Mouse (Mus musculus): ENCODE results near the gene Cpa1. TPM values are rescaled to one million over a fixed set of nuclear protein-coding genes. Genes with fewer than 3 reads are reported as not detected.
A peak's percentile ranks its signal among the peaks of the same experiment; 100 is the strongest.

Gene Cpa1
- not detected for polyA plus RNA-seq (2017; shearing (Covaris generic))

GRCm38 (mm10) chr6:30638674-30639268, at the start of gene Cpa1:
Gene Cpa1, plus strand, starts transcription at chr6:30639218.
- no peak for ATAC-seq

DNA sequence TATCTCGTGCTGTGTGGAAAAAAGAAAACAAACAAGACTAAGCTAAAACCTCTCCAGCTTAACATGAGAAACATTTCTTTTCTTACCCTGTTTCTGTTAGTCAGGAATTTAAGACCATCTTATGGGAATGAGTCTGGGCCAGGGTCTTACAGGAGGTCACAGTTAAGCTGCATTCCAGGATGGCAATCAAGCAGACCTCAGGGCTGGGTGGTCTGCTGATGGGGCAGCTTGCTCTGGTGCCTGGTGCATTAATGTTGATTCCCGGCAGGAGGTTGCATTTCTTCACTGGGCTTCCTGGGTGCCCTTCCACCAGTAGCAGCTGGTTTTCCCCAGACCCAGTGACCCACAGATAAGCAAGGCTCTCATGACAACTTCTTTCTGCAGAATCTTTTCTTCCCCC, 49.2 kb upstream of the Cpa1 start:
- ATAC-seq, result no peak

DNA sequence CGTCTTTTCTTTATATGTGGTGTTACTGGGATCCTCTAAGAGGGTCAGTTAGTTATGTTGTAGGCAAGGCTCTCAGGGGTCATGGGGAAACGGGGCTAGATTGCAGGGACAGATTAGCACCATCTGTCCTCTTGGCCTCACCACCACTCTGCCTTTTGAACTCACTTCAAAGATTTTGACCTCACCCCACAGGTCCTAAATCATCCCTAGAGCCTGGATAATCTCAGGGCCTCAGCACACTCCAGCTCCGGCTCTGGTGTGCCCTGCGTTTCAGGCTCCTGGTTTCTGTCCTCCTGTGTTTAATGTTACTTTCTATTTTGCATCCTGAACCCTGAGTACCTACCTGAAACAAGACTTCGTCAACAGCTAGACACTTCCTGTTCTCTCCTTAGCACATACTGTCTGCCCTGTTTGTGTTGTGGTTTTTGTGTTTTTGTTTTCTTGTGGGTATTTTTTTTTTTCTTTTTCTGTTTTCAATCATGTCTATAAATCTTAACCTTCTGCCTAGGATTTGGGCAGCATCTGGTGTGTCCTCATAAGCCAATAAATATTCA, 47.1 kb upstream of the Cpa1 start:
- peak; percentile 92 for ATAC-seq

DNA sequence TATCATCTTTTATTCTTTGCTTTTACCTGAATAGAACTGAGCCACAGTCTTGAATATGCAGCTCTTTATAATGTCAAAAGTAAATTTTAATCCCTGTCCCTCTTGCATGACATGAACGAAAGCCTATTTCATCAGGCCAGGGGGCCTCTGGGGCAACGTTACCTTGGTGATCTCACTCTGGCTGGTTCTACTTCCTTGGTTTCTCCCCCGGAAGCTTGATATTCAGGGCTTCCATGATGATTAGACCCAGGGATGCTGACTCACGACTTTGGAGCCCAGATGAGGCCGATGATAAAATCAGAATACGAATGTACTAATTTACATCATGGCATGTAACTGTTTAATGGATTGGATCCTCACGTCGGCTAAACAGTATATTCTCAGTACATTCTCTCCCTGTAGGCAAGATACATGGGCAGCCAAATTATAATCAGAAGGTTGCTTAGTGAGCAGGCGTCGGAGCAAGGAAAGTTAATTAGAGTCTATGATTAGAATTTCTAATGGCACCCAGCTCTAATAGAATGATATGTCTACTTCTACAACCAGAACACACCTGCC, 46.5 kb upstream of the Cpa1 start:
- ATAC-seq, result peak; percentile 13

- no peak for ATAC-seq
Measured at GRCm38 (mm10) chr6:30594364-30594763, 44.7 kb upstream of the Cpa1 start.

GRCm38 (mm10) chr6:30596230-30596898, 42.7 kb upstream of the Cpa1 start:
- no peak for ATAC-seq

- ATAC-seq, result no peak
Measured at GRCm38 (mm10) chr6:30600033-30600432, 39.0 kb upstream of the Cpa1 start.

DNA sequence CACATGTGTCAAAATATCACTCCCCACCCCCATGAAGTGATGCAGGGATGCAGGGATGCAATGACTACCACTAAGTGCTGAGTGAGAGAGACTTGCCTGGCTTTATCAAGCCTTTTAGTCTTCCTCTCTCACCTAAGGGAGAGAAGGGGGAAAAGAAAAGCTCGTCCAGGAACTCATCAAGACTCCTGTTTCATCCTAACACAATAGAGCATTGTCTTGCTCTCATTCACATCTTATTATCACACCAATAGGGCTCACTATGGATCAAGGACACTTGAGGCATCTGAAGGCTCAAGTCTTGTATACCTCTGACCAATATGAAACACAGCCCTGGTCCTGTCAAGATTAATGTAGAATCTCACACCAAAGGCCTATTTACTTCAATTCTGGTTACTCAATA, 38.0 kb upstream of the Cpa1 start:
- ATAC-seq, result no peak

DNA sequence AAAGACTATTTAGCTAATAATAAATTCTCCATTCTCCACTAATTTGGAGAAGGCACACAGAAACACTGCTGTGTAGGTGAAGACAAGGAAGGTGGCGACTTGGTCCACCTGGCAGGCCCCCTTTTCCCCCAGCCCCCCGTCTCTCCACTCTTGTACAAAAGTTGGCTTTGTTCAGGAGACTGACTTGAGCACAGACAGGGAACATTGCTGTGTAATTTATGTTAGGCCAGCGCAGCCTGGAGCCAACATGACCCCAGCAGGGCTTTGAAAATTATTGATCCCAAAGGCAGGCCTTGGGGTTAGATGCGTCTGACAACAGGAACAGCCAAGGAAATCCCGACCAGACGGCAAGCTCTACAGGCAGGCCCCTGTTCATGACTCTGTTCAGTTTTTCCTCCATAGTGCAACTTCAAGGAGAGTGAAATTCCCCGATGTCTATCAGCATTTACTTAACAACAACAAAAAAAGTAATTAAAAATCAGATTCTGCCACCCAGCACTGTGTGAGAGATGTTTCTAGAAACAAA, 34.6 kb upstream of the Cpa1 start:
- ATAC-seq, result no peak

DNA sequence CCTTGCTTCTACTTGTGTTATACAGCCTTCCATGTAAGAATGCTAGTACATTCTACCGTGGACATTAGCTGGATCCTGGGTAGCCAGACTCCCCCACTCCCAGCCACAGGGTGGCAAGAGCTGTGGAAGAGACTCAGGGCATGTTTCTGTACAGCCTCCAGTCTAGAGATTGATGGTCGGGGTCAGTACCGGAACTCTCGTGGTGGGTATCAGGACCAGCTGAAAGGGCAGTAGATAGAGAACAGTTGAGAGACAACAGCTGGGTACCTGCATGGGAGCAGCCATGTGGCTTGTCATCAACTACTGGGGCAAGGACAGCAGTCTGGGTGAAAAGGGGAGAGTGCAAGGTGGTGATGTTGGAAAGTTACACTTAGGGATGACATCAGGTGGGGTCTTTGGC, 33.9 kb upstream of the Cpa1 start:
- ATAC-seq, result no peak

DNA sequence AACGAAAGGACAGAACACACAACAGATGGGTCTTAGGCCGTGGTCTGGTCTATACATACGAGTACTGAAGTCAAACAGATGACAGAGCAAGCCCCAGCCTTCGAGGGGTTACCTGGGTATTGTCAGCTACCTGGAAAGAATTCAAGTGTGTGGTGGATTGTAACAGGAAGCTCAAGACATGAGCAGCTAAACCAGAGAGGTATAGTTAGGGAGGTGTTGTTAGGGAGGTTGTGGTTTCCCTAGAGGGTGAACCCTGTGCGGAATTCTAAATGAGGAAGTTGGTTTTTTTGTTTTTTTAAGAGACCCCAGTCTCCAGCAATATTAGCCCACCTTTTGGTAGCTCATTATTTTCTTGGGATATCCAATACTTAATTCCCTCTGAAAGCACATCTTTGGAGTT, 33.3 kb upstream of the Cpa1 start:
- ATAC-seq, result no peak

GRCm38 (mm10) chr6:30610710-30611109, 28.3 kb upstream of the Cpa1 start, which contains the start of gene Cpa5:
Gene Cpa5, plus strand, starts transcription at chr6:30611010.
- ATAC-seq, result no peak

GRCm38 (mm10) chr6:30611212-30611611, 27.8 kb upstream of the Cpa1 start:
- no peak for ATAC-seq

DNA sequence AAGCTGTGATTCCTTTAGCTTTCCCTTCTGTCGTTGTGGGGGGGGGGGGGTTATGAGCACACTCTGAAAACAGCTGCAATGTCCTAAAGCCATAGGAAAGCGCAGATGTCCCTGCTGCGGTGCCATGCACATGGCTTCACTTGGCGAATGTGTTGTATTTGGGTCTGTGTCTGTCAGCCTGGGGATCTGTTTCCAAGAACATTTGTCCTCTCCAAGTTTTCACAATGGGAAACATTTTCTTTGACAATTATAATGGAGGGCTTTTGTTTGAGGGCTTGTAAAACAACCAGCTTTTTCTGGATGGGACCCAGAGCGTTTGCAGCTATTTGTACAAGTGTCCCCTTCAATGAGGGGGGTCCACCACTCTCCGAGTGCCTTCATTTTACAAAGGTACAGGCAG, 24.8 kb upstream of the Cpa1 start:
- no peak for ATAC-seq

DNA sequence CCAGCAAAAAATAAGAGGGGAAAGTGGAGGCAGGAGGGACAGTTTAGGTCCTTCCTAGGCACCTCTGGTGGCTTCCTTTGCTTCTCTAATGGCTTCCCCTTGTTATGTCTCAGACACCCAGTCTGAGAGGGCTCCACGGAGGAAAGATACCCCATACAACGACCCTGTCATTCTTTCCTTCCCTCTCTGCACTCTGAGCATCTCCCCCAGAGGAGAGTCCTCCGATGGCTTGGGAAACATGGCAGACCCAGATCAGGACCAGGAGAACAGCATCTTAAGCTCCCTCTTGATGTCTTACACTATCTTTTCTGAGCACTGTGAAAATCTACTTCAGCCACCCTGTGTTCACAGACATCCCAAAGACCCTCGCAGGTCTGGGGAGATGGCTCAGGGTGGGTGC, 23.3 kb upstream of the Cpa1 start:
- ATAC-seq, result no peak

- no peak for ATAC-seq
Measured at GRCm38 (mm10) chr6:30616491-30616941, 22.5 kb upstream of the Cpa1 start.

DNA sequence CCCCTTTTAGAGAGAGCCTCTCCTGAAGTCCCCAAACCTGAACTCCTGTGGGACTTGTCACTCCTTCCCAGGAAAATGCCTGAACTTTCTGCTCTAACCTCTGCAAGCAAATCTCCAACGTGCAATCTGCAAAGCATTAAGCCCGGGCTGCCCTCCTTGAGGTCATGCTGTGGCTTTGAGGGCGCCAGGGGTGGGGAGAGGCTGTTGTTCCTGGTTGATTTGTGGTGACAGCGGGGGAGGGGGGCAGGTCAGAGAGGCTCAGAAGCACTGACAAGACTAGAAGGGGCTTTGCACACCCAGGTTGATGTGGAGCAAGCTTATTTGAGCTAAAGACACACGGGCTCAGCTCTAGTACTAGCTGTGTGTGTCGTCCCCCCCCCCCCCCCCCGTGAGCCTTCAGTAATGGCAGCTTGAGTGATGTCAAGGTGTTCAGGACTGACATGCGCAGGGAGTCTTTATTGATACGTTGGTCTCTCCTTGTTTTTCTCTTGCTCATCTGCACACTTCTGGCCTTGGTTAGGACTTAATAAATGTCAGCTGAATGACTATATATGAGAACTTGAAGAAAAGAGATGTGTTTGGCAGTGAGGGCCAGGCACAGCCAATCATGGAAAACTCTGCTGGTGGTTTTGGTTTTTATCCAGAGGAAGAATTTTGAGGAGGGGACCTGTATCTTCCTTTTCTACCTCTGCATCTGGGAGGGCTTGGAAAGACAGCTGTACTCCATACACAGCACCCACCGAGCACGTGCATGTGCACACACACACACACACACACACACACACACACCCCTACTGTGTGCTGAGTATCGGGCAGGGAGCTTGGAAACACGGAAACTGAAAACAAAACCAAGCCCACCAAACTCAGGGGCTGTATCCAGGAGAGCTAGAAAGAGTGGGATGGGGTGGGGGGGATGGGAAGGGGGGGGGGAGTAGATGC, 21.7 kb upstream of the Cpa1 start:
- ATAC-seq, result peak; percentile 43

GRCm38 (mm10) chr6:30617959-30618590, 20.9 kb upstream of the Cpa1 start:
- no peak for ATAC-seq

- no peak for ATAC-seq
Measured at GRCm38 (mm10) chr6:30618735-30619134, 20.3 kb upstream of the Cpa1 start.

DNA sequence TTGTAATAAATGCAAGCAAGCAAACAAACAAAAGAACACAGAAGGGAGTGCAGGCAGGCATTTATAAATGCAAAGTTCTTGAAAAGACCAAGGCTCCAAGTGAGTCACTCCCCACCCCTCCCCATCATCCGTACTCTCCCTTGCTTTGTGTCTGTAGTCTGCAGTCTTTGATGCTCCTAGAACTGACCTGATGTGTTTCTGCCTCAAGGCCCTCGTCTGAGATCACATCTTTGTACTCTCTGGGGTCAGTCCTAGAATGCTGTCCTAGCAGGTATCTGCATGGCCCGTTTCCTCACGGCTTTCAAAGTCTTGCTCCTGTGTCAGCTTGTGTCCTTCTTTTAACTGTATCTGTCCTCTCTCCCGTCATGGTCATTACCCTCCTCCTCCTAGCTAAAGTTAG, 19.4 kb upstream of the Cpa1 start:
- no peak for ATAC-seq

DNA sequence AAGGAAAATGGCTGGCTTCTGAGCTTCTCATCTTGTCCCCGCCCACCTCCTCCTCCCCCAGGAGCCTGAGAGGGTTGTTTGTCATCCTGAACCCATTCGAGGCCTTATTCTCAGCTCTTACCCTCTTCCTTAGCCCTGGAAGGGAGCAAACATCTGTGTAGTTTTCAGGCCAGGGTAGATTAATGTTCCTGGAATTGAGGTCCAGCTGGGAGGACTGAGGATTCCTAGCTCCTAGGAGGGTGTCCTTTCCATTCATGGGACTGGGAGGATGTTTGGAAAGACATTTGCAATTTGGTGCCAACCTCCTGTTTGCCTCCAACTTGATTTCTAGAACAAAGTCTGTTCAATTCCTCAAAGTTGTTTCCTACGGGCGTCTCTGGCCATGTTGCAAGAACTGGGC, 18.4 kb upstream of the Cpa1 start:
- no peak for ATAC-seq

DNA sequence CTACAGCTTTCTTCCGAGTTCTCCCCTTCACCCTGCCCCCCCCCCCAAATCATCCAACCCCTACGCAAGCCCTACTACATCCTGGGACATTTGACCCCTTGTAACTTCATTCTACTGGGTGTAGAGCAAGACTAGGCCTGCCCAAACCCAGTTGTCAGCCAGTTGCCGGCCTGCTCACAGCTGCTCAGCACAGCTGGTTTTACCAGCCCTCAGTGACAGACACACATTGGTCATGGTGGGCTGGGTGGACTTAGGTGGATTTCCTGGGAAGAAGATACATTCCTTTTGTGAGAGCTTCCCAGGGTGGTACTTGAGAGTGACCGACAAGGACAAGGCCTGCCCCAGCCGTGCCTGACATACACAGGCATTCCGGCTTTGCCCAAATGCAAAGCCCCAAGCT, 18.0 kb upstream of the Cpa1 start:
- no peak for ATAC-seq
